Mouse (Mus musculus): ENCODE results near the gene Cd84. TPM values are rescaled to one million over a fixed set of nuclear protein-coding genes. Genes with fewer than 3 reads are reported as not detected.
"Not testable (repeated sequence)": the region's sequence is repeated elsewhere in the genome, so short reads cannot be mapped to it uniquely, and the experiment has no call there.

The Cd84 gene
- total RNA-seq, 2 experiments from 2014 or later = 1.9 to 2.1 TPM

- DNase-seq (ENCODE audit: low spot score in 2 of 2) = no peak
- no peak overlapping the region for H3K4me3 ChIP-seq
- no peak for TF ChIP-seq CTCF (conservative IDR thresholded peaks at IDR 0.05)
- no peak overlapping the region for H3K27ac ChIP-seq
Observed at GRCm38 (mm10) chr1:171845035-171845754, 5.7 kb downstream of the Cd84 start.

- Histone ChIP-seq H3K4me3 (no peak overlapping the region), H3K27ac (no peak overlapping the region)
- DNase-seq (ENCODE audit: low spot score in 2 of 2) = no peak
- TF ChIP-seq CTCF (conservative IDR thresholded peaks at IDR 0.05) = no peak
Observed at GRCm38 (mm10) chr1:171848201-171848600, 8.7 kb downstream of the Cd84 start.

GRCm38 (mm10) chr1:171848757-171849156 is 9.3 kb downstream of the Cd84 start:
- no peak for DNase-seq (ENCODE audit: low spot score in 2 of 2)
- no peak for TF ChIP-seq CTCF (conservative IDR thresholded peaks at IDR 0.05)
- no peak overlapping the region for H3K4me3 ChIP-seq
- H3K27ac ChIP-seq = no peak overlapping the region

- no peak for TF ChIP-seq CTCF (conservative IDR thresholded peaks at IDR 0.05)
- no peak overlapping the region for H3K4me3 ChIP-seq
- no peak for DNase-seq (ENCODE audit: low spot score in 2 of 2)
- H3K27ac ChIP-seq = no peak overlapping the region
Observed at GRCm38 (mm10) chr1:171849454-171849853, 10.0 kb downstream of the Cd84 start.

- no peak for TF ChIP-seq CTCF (conservative IDR thresholded peaks at IDR 0.05)
- DNase-seq (ENCODE audit: low spot score in 2 of 2) = no peak
- no peak overlapping the region for H3K27ac ChIP-seq
- H3K4me3 ChIP-seq = no peak overlapping the region
Observed at GRCm38 (mm10) chr1:171865467-171865866, 26.0 kb downstream of the Cd84 start.

- no peak for TF ChIP-seq CTCF (conservative IDR thresholded peaks at IDR 0.05)
- Histone ChIP-seq H3K27ac (no peak overlapping the region), H3K4me3 (no peak overlapping the region)
- no peak for DNase-seq (ENCODE audit: low spot score in 2 of 2)
Observed at GRCm38 (mm10) chr1:171886989-171887388, 47.5 kb downstream of the Cd84 start.

- DNase-seq (ENCODE audit: low spot score in 2 of 2); H3K27ac ChIP-seq; H3K4me3 ChIP-seq: not testable (repeated sequence)
Observed at GRCm38 (mm10) chr1:171895364-171895763, 55.9 kb downstream of the Cd84 start, which contains the start of gene Gm10521. Gene Gm10521, plus strand, starts transcription at chr1:171895664.

GRCm38 (mm10) chr1:171904011-171904410 is 64.5 kb downstream of the Cd84 start:
- DNase-seq (ENCODE audit: low spot score in 2 of 2) = no peak
- no peak for TF ChIP-seq CTCF (conservative IDR thresholded peaks at IDR 0.05)
- no peak overlapping the region for H3K4me3 ChIP-seq
- H3K27ac ChIP-seq = no peak overlapping the region

GRCm38 (mm10) chr1:171915638-171916458 is 76.4 kb downstream of the Cd84 start:
- DNase-seq (ENCODE audit: low spot score in 2 of 2) = no peak
- TF ChIP-seq CTCF (conservative IDR thresholded peaks at IDR 0.05) = no peak
- no peak overlapping the region for H3K27ac ChIP-seq
- H3K4me3 ChIP-seq = no peak overlapping the region

GRCm38 (mm10) chr1:171917305-171918039 is 78.0 kb downstream of the Cd84 start, which contains the start of gene Slamf6:
Gene Slamf6, plus strand, starts transcription at chr1:171917515.
- TF ChIP-seq CTCF (conservative IDR thresholded peaks at IDR 0.05) = no peak
- H3K4me3 ChIP-seq = no peak within 1 kb of the TSS
- no peak within 1 kb of the TSS for H3K27ac ChIP-seq
- DNase-seq (ENCODE audit: low spot score in 2 of 2) = no peak

GRCm38 (mm10) chr1:171918136-171918920 is 78.8 kb downstream of the Cd84 start:
- Histone ChIP-seq H3K4me3 (no peak overlapping the region), H3K27ac (no peak overlapping the region)
- no peak for DNase-seq (ENCODE audit: low spot score in 2 of 2)
- no peak for TF ChIP-seq CTCF (conservative IDR thresholded peaks at IDR 0.05)

- no peak for TF ChIP-seq CTCF (conservative IDR thresholded peaks at IDR 0.05)
- Histone ChIP-seq H3K4me3 (no peak overlapping the region), H3K27ac (no peak overlapping the region)
- no peak for DNase-seq (ENCODE audit: low spot score in 2 of 2)
Observed at GRCm38 (mm10) chr1:171919193-171919592, 79.7 kb downstream of the Cd84 start.

Data from layer of hippocampus, adult 2 months (tissue).